Mouse (Mus musculus): ENCODE results near the gene Tmod3. TPM values are rescaled to one million over a fixed set of nuclear protein-coding genes. Genes with fewer than 3 reads are reported as not detected.

Gene Tmod3
- polyA plus RNA-seq, 1 experiment = 14.7 TPM

DNA sequence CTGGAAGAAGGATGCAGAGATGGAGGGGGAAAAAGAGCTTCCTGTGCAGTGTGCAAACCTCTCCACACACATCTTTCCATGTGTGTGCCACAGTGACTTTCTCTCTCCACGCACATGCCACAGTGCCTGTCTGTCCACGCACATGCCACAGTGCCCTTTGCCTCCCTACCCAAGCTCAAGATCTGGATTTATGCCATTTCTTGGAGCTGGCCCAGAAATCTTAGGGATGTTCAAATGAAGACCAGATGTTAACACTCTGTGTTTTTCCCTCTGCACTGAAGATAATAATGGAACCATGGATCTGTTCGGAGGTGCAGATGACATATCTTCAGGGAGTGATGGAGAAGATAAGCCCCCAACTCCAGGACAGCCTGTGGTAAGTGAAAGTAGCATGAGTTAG is 111.4 kb downstream of the Tmod3 start:
- no peak overlapping the region for H3K4me3 ChIP-seq (ENCODE audit: insufficient read depth, poor library complexity, severe bottlenecking)
- peaks cover 26% of the 10 kb centered on the region for H3K79me2 ChIP-seq (ENCODE audit: control insufficient read depth, insufficient read depth)
- no peaks in the 10 kb centered on the region for H3K27me3 ChIP-seq (ENCODE audit: control insufficient read depth, insufficient read depth, insufficient read length)
- no peak for TF ChIP-seq CTCF (IDR thresholded peaks at IDR 0.05; ENCODE audit: control insufficient read depth, insufficient read depth, insufficient read length)
- no peak for TF ChIP-seq MYOG (IDR thresholded peaks at IDR 0.05; ENCODE audit: control insufficient read depth, extremely low read depth, insufficient read length)
- no peak for TF ChIP-seq USF1 (IDR thresholded peaks at IDR 0.05; ENCODE audit: low read depth)
- TF ChIP-seq CEBPB (IDR thresholded peaks at IDR 0.05; ENCODE audit: low read depth) = no peak
- TF ChIP-seq FOSL1 (IDR thresholded peaks at IDR 0.05; ENCODE audit: insufficient read depth, low read length, poor library complexity, severe bottlenecking) = no peak
- no peak for TF ChIP-seq MYOD1 (IDR thresholded peaks at IDR 0.05; ENCODE audit: control insufficient read depth, insufficient read length, low read depth)
- no peak for TF ChIP-seq MAX (IDR thresholded peaks at IDR 0.05)
- peaks cover 17% of the 10 kb centered on the region for H3K79me3 ChIP-seq (ENCODE audit: low read depth)
- peaks cover 43% of the 10 kb centered on the region for H3K36me3 ChIP-seq (ENCODE audit: control insufficient read depth, insufficient read depth)
- no peak overlapping the region for H3ac ChIP-seq (ENCODE audit: control insufficient read depth, insufficient read length, low read depth)

Other genes with a start within 250 kb of the Tmod3 start
- not detected for gene Bcl2l10, start 211.9 kb downstream of the Tmod3 start, polyA plus RNA-seq (2012; fragmentation: generic; extraction: Trizol)
- gene Mapk6, start 149.7 kb downstream of the Tmod3 start, polyA plus RNA-seq (2012; fragmentation: generic; extraction: Trizol) = 44.8 TPM
- gene Leo1, start 118.1 kb downstream of the Tmod3 start, polyA plus RNA-seq (2012; fragmentation: generic; extraction: Trizol) = 16.4 TPM
- gene Tmod2, start 51.7 kb upstream of the Tmod3 start, polyA plus RNA-seq (2012; fragmentation: generic; extraction: Trizol) = 0.27 TPM
- gene Lysmd2, start 66.1 kb upstream of the Tmod3 start, polyA plus RNA-seq (2012; fragmentation: generic; extraction: Trizol) = 11.1 TPM
- not detected for gene Scg3, start 124.4 kb upstream of the Tmod3 start, polyA plus RNA-seq (2012; fragmentation: generic; extraction: Trizol)
- 0.05 TPM for gene Bmp5, start 215.7 kb upstream of the Tmod3 start, polyA plus RNA-seq (2012; fragmentation: generic; extraction: Trizol)

All from C2C12 (cell line).